Comparison of ENCODE assay signal across 22 mouse cellular contexts in genomic region chr12:25991801-25992525, GRCm38 (mm10).
A peak's percentile ranks its signal among the peaks of the same experiment; 100 is the strongest.
DNase-seq lines count a peak whose midpoint lies in the region; ATAC-seq lines count a peak whose summit lies in the region.
"Had no signal": no experiment of that assay in that cellular context is flagged by ENCODE, and none has a peak within 500 bp of the region (broad histone marks: within the 10 kb centered on the region; RNA-seq: fewer than 3 reads in every experiment).

No protein-coding gene starts in this region.

- peak; percentile 50; the same call in 1 of the 2 replicates for ATAC-seq in frontal cortex, adult (ENCODE audit: low TSS enrichment)
- ATAC-seq: forebrain, embryonic 16.5 days had no signal

- peak; percentile 55 to 61 for DNase-seq in cerebellum, postnatal 10 days
- no peak for DNase-seq in cerebellum, adult 9-10 months
- DNase-seq in frontal cortex, postnatal 10 days (ENCODE audit: low spot score in 2 of 2), result no peak
- peak; percentile 14 for DNase-seq in right cerebral cortex, postnatal 25 days
- no peak for DNase-seq in right cerebral cortex, postnatal 4 days
- DNase-seq in thymus, adult 18-20 months, result no peak
- DNase-seq: adrenal gland, postnatal 25 days; cerebellum, adult 11-12 months; cerebellum, postnatal 36 days; embryo, embryonic 11 days; gastrocnemius, postnatal 36 days; heart, adult 2 months; heart, postnatal 14 days; kidney, adult 11 months; kidney, postnatal 36 days; liver; lung, postnatal 4 days; midbrain, embryonic 14.5 days; right cerebral cortex, postnatal 14 days; thymus, postnatal 25 days had no signal

Comparison
In these comparisons a context has a peak if more than half of its experiments do, and no peak if none do; other contexts are left out.
1. DNase-seq: peak in cerebellum, postnatal 10 days (2 of 2) and right cerebral cortex, postnatal 25 days (single experiment); none in cerebellum, adult 9-10 months (single experiment), frontal cortex, postnatal 10 days (0 of 2), right cerebral cortex, postnatal 4 days (single experiment) and thymus, adult 18-20 months (0 of 2).